Mouse (Mus musculus) fat pad, adult 2 months (tissue): ENCODE measurements around the gene BC004004.
A peak's percentile ranks its signal among the peaks of the same experiment; 100 is the strongest.
"Not testable (repeated sequence)": the region's sequence is repeated elsewhere in the genome, so short reads cannot be mapped to it uniquely, and the experiment has no call there.

ENCODE experiments used
- DNase-seq: peaks from one replicate; pipeline ENCODE4 v3.0.0-alpha.2; 2011; ENCODE audit warnings: low read depth, low spot score; ENCODE audit errors: extremely low read depth

The BC004004 gene

GRCm38 (mm10) chr17:29259489-29259888 lies 9.1 kb upstream of the BC004004 start:
- DNase-seq: no peak

GRCm38 (mm10) chr17:29260501-29260900 lies 8.1 kb upstream of the BC004004 start:
- DNase-seq: no peak

- DNase-seq: no peak
These were observed 6.9 kb upstream of the BC004004 start for GRCm38 (mm10) chr17:29261603-29262258.

- no peak for DNase-seq
These were observed 6.3 kb upstream of the BC004004 start for GRCm38 (mm10) chr17:29262259-29262649.

GRCm38 (mm10) chr17:29263417-29263816 lies 5.2 kb upstream of the BC004004 start:
- DNase-seq: no peak

- no peak for DNase-seq
These were observed 4.6 kb upstream of the BC004004 start, which contains the start of gene Ppil1 for GRCm38 (mm10) chr17:29263840-29264633. Gene Ppil1 (minus strand): TSS chr17:29264186.

GRCm38 (mm10) chr17:29264760-29265159 lies 3.8 kb upstream of the BC004004 start:
- DNase-seq: no peak

GRCm38 (mm10) chr17:29267040-29267439 lies 1.5 kb upstream of the BC004004 start:
- DNase-seq: not testable (repeated sequence)

- DNase-seq: no peak
These were observed 482 bp upstream of the BC004004 start for GRCm38 (mm10) chr17:29267931-29268681.

GRCm38 (mm10) chr17:29269349-29269706 lies 740 bp downstream of the BC004004 start:
- DNase-seq: no peak

GRCm38 (mm10) chr17:29270148-29270698 lies 1.6 kb downstream of the BC004004 start:
- no peak for DNase-seq

- no peak for DNase-seq
These were observed 4.6 kb downstream of the BC004004 start for GRCm38 (mm10) chr17:29273156-29273555.

GRCm38 (mm10) chr17:29273889-29274288 lies 5.3 kb downstream of the BC004004 start:
- no peak for DNase-seq

GRCm38 (mm10) chr17:29280422-29280821 lies 11.8 kb downstream of the BC004004 start:
- DNase-seq: no peak

- DNase-seq: no peak
These were observed 13.0 kb downstream of the BC004004 start for GRCm38 (mm10) chr17:29281541-29281940.

GRCm38 (mm10) chr17:29282216-29282952 lies 13.8 kb downstream of the BC004004 start:
- no peak for DNase-seq

- no peak for DNase-seq
These were observed 23.2 kb downstream of the BC004004 start for GRCm38 (mm10) chr17:29291793-29292192.

- peak; percentile 89 for DNase-seq
These were observed 24.4 kb downstream of the BC004004 start for GRCm38 (mm10) chr17:29292996-29293395.

- DNase-seq: no peak
These were observed 25.4 kb downstream of the BC004004 start for GRCm38 (mm10) chr17:29293807-29294605.

- DNase-seq: no peak
These were observed 27.2 kb downstream of the BC004004 start for GRCm38 (mm10) chr17:29295835-29296234.
